Mouse (Mus musculus): ENCODE results near the gene Wipf3. TPM values are rescaled to one million over a fixed set of nuclear protein-coding genes. Genes with fewer than 3 reads are reported as not detected.
A peak's percentile ranks its signal among the peaks of the same experiment; 100 is the strongest.

Wipf3 gene
- polyA plus RNA-seq (2012; rRNA removed): 4.2 and 8.8 TPM in 2 replicates

GRCm38 (mm10) chr6:54429447-54430194, at the start of gene Wipf3:
Gene Wipf3 (plus strand): TSS chr6:54429603.
- peak within 1 kb of the TSS; percentile 45 for H3K27ac ChIP-seq (ENCODE audit: insufficient read depth, low read depth, low read length)
- H3K36me3 ChIP-seq (ENCODE audit: control insufficient read depth, insufficient read depth, low read length): no peaks in the 10 kb centered on the region
- 2% methylated on average over 71 of the region's 71 CpGs for WGBS
- no peak for TF ChIP-seq CTCF (IDR thresholded peaks at IDR 0.05; ENCODE audit: extremely low read depth, insufficient read length, insufficient replicate concordance, low read depth, low read length)
- peak; percentile 95 for TF ChIP-seq POLR2A (IDR thresholded peaks at IDR 0.05; ENCODE audit: low read depth, low read length)
- no peaks in the 10 kb centered on the region; the same call in 1 of the 2 replicates for H3K4me1 ChIP-seq (ENCODE audit: control insufficient read depth, insufficient read depth, insufficient read length, low read length)
- no peaks in the 10 kb centered on the region for H3K27me3 ChIP-seq (ENCODE audit: control insufficient read depth, insufficient read depth, low read length)
- peak within 1 kb of the TSS; percentile 89 for H3K4me3 ChIP-seq (ENCODE audit: low read depth, low read length)

DNA sequence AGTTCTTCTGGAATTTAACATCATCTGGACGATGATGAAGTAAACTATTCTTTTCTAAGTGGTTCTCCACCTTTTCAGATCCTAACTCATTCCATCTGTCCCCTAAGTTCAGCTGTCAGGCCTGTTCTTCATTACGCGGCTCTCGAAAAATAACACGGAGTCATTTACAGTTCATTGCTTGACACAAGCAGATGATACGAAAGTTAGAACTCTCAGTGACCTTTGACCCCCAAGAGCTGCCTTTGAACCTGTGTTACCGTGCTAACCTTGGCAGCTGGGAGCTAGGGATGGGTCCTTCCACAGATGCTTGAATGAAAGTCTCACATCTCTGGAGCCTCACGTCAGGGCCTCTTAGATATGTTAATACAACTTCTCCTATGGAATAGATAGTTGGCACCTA, 46.8 kb upstream of the Wipf3 start:
- TF ChIP-seq POLR2A (IDR thresholded peaks at IDR 0.05; ENCODE audit: low read depth, low read length) (no peak), CTCF (IDR thresholded peaks at IDR 0.05; ENCODE audit: extremely low read depth, insufficient read length, insufficient replicate concordance, low read depth, low read length) (no peak)
- Histone ChIP-seq H3K36me3 (ENCODE audit: control insufficient read depth, insufficient read depth, low read length) (no peaks in the 10 kb centered on the region), H3K4me1 (ENCODE audit: control insufficient read depth, insufficient read depth, insufficient read length, low read length) (peaks cover 9% of the 10 kb centered on the region; the same call in 1 of the 2 replicates), H3K4me3 (ENCODE audit: low read depth, low read length) (no peak overlapping the region), H3K27me3 (ENCODE audit: control insufficient read depth, insufficient read depth, low read length) (no peaks in the 10 kb centered on the region), H3K27ac (ENCODE audit: insufficient read depth, low read depth, low read length) (no peak overlapping the region)
- WGBS: 54% methylated on average over 8 of the region's 8 CpGs

DNA sequence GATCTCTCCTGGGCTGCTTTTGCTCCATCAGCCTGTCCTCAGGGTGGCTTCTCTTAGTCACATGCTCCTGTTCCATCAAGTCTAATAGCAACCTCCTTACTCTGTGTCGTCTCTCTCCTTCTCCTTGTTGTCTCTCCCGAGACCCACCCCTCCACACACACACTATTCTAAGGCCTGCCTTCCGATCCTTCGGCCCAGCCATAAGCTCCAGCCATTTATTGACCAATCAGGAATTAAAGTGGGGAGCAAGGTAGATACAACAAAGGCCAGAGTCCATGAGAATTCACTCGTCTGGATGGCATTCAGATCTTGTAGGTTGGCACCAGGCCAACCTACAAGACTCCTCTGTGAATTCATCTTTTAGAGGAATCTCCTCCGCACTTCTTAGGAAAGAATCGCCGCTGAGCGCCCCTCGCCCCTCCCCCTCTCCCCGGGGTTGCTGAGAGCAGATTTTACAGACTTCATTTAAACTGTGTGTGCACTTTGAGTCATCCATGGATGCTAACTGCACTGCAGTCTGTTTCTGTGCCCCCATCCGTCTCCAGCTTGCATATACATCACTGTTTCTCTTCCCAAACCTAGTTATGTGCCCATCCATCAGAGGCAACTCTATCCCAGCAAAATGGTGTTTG, 45.4 kb upstream of the Wipf3 start:
- TF ChIP-seq POLR2A (IDR thresholded peaks at IDR 0.05; ENCODE audit: low read depth, low read length) (no peak), CTCF (IDR thresholded peaks at IDR 0.05; ENCODE audit: extremely low read depth, insufficient read length, insufficient replicate concordance, low read depth, low read length) (no peak)
- no peaks in the 10 kb centered on the region for H3K36me3 ChIP-seq (ENCODE audit: control insufficient read depth, insufficient read depth, low read length)
- H3K27me3 ChIP-seq (ENCODE audit: control insufficient read depth, insufficient read depth, low read length): no peaks in the 10 kb centered on the region
- peak overlapping the region; percentile 10; the same call in 1 of the 2 replicates for H3K4me3 ChIP-seq (ENCODE audit: low read depth, low read length)
- H3K4me1 ChIP-seq (ENCODE audit: control insufficient read depth, insufficient read depth, insufficient read length, low read length): peaks cover 17% of the 10 kb centered on the region; the same call in 1 of the 2 replicates
- H3K27ac ChIP-seq (ENCODE audit: insufficient read depth, low read depth, low read length): peak overlapping the region; percentile 92
- WGBS: 28% methylated on average over 12 of the region's 12 CpGs

GRCm38 (mm10) chr6:54384777-54385176, 44.6 kb upstream of the Wipf3 start:
- peak overlapping the region; percentile 92 for H3K27ac ChIP-seq (ENCODE audit: insufficient read depth, low read depth, low read length)
- 34% methylated on average over 1 of the region's 1 CpGs for WGBS
- no peaks in the 10 kb centered on the region for H3K36me3 ChIP-seq (ENCODE audit: control insufficient read depth, insufficient read depth, low read length)
- no peaks in the 10 kb centered on the region for H3K27me3 ChIP-seq (ENCODE audit: control insufficient read depth, insufficient read depth, low read length)
- peaks cover 18% of the 10 kb centered on the region; the same call in 1 of the 2 replicates for H3K4me1 ChIP-seq (ENCODE audit: control insufficient read depth, insufficient read depth, insufficient read length, low read length)
- H3K4me3 ChIP-seq (ENCODE audit: low read depth, low read length): peak overlapping the region; percentile 12; the same call in 1 of the 2 replicates
- no peak for TF ChIP-seq CTCF (IDR thresholded peaks at IDR 0.05; ENCODE audit: extremely low read depth, insufficient read length, insufficient replicate concordance, low read depth, low read length)
- TF ChIP-seq POLR2A (IDR thresholded peaks at IDR 0.05; ENCODE audit: low read depth, low read length): no peak

- Histone ChIP-seq H3K4me3 (ENCODE audit: low read depth, low read length) (no peak overlapping the region), H3K27me3 (ENCODE audit: control insufficient read depth, insufficient read depth, low read length) (no peaks in the 10 kb centered on the region), H3K4me1 (ENCODE audit: control insufficient read depth, insufficient read depth, insufficient read length, low read length) (peaks cover 18% of the 10 kb centered on the region; the same call in 1 of the 2 replicates), H3K27ac (ENCODE audit: insufficient read depth, low read depth, low read length) (no peak overlapping the region), H3K36me3 (ENCODE audit: control insufficient read depth, insufficient read depth, low read length) (no peaks in the 10 kb centered on the region)
- WGBS: 81% methylated on average over 4 of the region's 4 CpGs
- TF ChIP-seq CTCF (IDR thresholded peaks at IDR 0.05; ENCODE audit: extremely low read depth, insufficient read length, insufficient replicate concordance, low read depth, low read length) (no peak), POLR2A (IDR thresholded peaks at IDR 0.05; ENCODE audit: low read depth, low read length) (no peak)
These were observed 43.0 kb upstream of the Wipf3 start for GRCm38 (mm10) chr6:54386429-54386828.

GRCm38 (mm10) chr6:54387044-54387443, 42.4 kb upstream of the Wipf3 start:
- 67% methylated on average over 3 of the region's 3 CpGs for WGBS

GRCm38 (mm10) chr6:54387751-54388150, 41.7 kb upstream of the Wipf3 start:
- no peak overlapping the region for H3K27ac ChIP-seq (ENCODE audit: insufficient read depth, low read depth, low read length)
- H3K4me1 ChIP-seq (ENCODE audit: control insufficient read depth, insufficient read depth, insufficient read length, low read length): peaks cover 18% of the 10 kb centered on the region; the same call in 1 of the 2 replicates
- TF ChIP-seq POLR2A (IDR thresholded peaks at IDR 0.05; ENCODE audit: low read depth, low read length): no peak
- TF ChIP-seq CTCF (IDR thresholded peaks at IDR 0.05; ENCODE audit: extremely low read depth, insufficient read length, insufficient replicate concordance, low read depth, low read length): no peak
- WGBS: 68% methylated on average over 5 of the region's 5 CpGs
- no peaks in the 10 kb centered on the region for H3K36me3 ChIP-seq (ENCODE audit: control insufficient read depth, insufficient read depth, low read length)
- no peak overlapping the region for H3K4me3 ChIP-seq (ENCODE audit: low read depth, low read length)
- H3K27me3 ChIP-seq (ENCODE audit: control insufficient read depth, insufficient read depth, low read length): no peaks in the 10 kb centered on the region

More at GRCm38 (mm10) chr6:54387044-54387443, 42.4 kb upstream of the Wipf3 start:
- Histone ChIP-seq H3K4me1 (ENCODE audit: control insufficient read depth, insufficient read depth, insufficient read length, low read length) (peaks cover 18% of the 10 kb centered on the region; the same call in 1 of the 2 replicates), H3K36me3 (ENCODE audit: control insufficient read depth, insufficient read depth, low read length) (no peaks in the 10 kb centered on the region), H3K27ac (ENCODE audit: insufficient read depth, low read depth, low read length) (no peak overlapping the region), H3K27me3 (ENCODE audit: control insufficient read depth, insufficient read depth, low read length) (no peaks in the 10 kb centered on the region), H3K4me3 (ENCODE audit: low read depth, low read length) (no peak overlapping the region)
- TF ChIP-seq POLR2A (IDR thresholded peaks at IDR 0.05; ENCODE audit: low read depth, low read length): no peak
- TF ChIP-seq CTCF (IDR thresholded peaks at IDR 0.05; ENCODE audit: extremely low read depth, insufficient read length, insufficient replicate concordance, low read depth, low read length): no peak

Measured in small intestine, adult 2 months (tissue).